Mouse (Mus musculus): Measurements from ENCODE around the gene Duox1. TPM values are rescaled to one million over a fixed set of nuclear protein-coding genes. Genes with fewer than 3 reads are reported as not detected.
"Not testable (repeated sequence)": the region's sequence is repeated elsewhere in the genome, so short reads cannot be mapped to it uniquely, and the experiment has no call there.

Duox1 gene
- polyA plus RNA-seq, 1 experiment from 2014 or later, result not detected

GRCm38 (mm10) chr2:122325361-122325760 is 9.9 kb downstream of the Duox1 start:
- no peak for ATAC-seq (ENCODE audit: low read depth)
- Histone ChIP-seq H3K9me3 (replicated peaks; ENCODE audit: control insufficient read depth, low read length) (no peaks in the 10 kb centered on the region), H3K4me3 (ENCODE audit: low read depth, low read length) (no peak overlapping the region), H3K4me2 (ENCODE audit: low read depth, low read length) (no peak overlapping the region), H3K27ac (ENCODE audit: low read length) (no peak overlapping the region), H3K4me1 (ENCODE audit: control insufficient read depth, low read depth, low read length) (no peaks in the 10 kb centered on the region), H3K36me3 (ENCODE audit: control insufficient read depth, insufficient read depth) (no peaks in the 10 kb centered on the region), H3K9ac (ENCODE audit: low read depth, low read length) (no peak overlapping the region), H3K27me3 (ENCODE audit: control insufficient read depth, insufficient read depth, low read depth, low read length) (no peaks in the 10 kb centered on the region)
- 58% methylated on average over 2 of the region's 2 CpGs for WGBS (ENCODE audit: insufficient replicate concordance)

DNA sequence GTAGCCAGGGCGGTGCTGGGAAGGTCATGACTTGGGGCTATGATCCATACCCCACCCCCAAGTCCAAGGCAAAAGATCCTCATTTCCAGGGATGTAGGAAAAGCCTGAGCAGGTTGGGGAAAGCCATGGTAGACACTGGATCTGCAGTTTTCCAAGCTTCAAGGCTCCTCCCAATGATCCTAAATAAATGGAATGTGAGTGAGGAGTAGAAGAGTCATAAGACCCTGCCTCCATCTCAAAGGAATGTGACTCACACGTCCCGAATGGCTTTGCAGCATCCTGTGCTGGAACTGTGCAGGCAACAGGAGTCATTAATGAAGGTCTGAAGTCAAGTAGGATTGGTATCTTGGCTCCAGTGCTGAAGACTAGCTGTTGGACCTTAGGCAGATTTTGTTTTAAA is 12.5 kb downstream of the Duox1 start:
- Histone ChIP-seq H3K36me3 (ENCODE audit: control insufficient read depth, insufficient read depth) (no peaks in the 10 kb centered on the region), H3K4me2 (ENCODE audit: low read depth, low read length) (no peak overlapping the region), H3K4me3 (ENCODE audit: low read depth, low read length) (no peak overlapping the region), H3K27ac (ENCODE audit: low read length) (no peak overlapping the region), H3K9me3 (replicated peaks; ENCODE audit: control insufficient read depth, low read length) (no peaks in the 10 kb centered on the region), H3K4me1 (ENCODE audit: control insufficient read depth, low read depth, low read length) (no peaks in the 10 kb centered on the region), H3K27me3 (ENCODE audit: control insufficient read depth, insufficient read depth, low read depth, low read length) (no peaks in the 10 kb centered on the region), H3K9ac (ENCODE audit: low read depth, low read length) (no peak overlapping the region)
- ATAC-seq (ENCODE audit: low read depth), result no peak
- WGBS (ENCODE audit: insufficient replicate concordance), result 44% methylated on average over 3 of the region's 3 CpGs

DNA sequence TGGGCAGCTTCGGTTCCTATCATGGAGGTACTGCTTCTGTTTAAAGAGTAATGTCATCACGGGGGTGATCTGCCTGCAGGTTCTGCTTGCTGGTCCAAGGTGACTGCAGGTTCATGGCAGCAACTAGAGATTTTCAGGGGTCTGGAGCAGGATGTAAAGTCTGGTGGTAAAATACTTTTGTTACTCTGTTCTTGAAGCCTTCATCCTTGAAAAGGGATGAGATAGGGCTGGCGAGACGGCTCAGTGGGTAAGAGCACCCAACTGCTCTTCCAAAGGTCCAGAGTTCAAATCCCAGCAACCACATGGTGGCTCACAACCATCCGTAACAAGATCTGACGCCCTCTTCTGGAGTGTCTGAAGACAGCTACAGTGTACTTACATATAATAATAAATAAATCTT is 14.8 kb downstream of the Duox1 start:
- H3K9ac ChIP-seq (ENCODE audit: low read depth, low read length); H3K36me3 ChIP-seq (ENCODE audit: control insufficient read depth, insufficient read depth); H3K4me3 ChIP-seq (ENCODE audit: low read depth, low read length); ATAC-seq (ENCODE audit: low read depth); H3K27me3 ChIP-seq (ENCODE audit: control insufficient read depth, insufficient read depth, low read depth, low read length); H3K27ac ChIP-seq (ENCODE audit: low read length); H3K4me1 ChIP-seq (ENCODE audit: control insufficient read depth, low read depth, low read length); H3K9me3 ChIP-seq (replicated peaks; ENCODE audit: control insufficient read depth, low read length); H3K4me2 ChIP-seq (ENCODE audit: low read depth, low read length): not testable (repeated sequence)
- WGBS (ENCODE audit: insufficient replicate concordance), result 51% methylated on average over 4 of the region's 6 CpGs

DNA sequence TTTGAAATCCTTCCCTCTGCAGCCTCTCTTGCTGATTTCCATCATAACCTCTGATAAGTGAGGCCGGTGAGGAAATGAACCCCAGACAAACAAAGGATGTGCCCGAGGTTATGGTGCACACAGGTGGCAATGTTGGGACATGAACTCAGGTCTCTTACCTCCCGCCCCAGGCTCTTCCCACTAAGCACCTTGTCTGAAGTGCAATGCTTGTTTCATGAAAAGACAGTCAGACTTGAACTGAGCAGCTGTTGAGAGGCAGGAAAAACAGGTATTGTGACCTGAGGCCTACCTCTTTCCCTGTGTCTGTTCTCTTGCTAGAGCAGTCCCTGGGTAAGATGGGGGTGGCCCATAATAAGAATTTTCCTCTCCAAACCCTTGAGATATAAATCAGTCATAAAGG is 16.8 kb downstream of the Duox1 start:
- no peak overlapping the region for H3K27ac ChIP-seq (ENCODE audit: low read length)
- H3K9me3 ChIP-seq (replicated peaks; ENCODE audit: control insufficient read depth, low read length), result no peaks in the 10 kb centered on the region
- WGBS (ENCODE audit: insufficient replicate concordance), result 63% methylated on average over 3 of the region's 3 CpGs
- ATAC-seq (ENCODE audit: low read depth), result no peak
- H3K4me3 ChIP-seq (ENCODE audit: low read depth, low read length), result no peak overlapping the region
- peaks cover 2% of the 10 kb centered on the region; the same call in 1 of the 2 replicates for H3K27me3 ChIP-seq (ENCODE audit: control insufficient read depth, insufficient read depth, low read depth, low read length)
- H3K9ac ChIP-seq (ENCODE audit: low read depth, low read length), result no peak overlapping the region
- H3K36me3 ChIP-seq (ENCODE audit: control insufficient read depth, insufficient read depth), result no peaks in the 10 kb centered on the region
- no peaks in the 10 kb centered on the region for H3K4me1 ChIP-seq (ENCODE audit: control insufficient read depth, low read depth, low read length)
- no peak overlapping the region for H3K4me2 ChIP-seq (ENCODE audit: low read depth, low read length)

GRCm38 (mm10) chr2:122334170-122334569 is 18.7 kb downstream of the Duox1 start:
- Histone ChIP-seq H3K4me2 (ENCODE audit: low read depth, low read length) (no peak overlapping the region), H3K27ac (ENCODE audit: low read length) (no peak overlapping the region), H3K4me1 (ENCODE audit: control insufficient read depth, low read depth, low read length) (no peaks in the 10 kb centered on the region), H3K27me3 (ENCODE audit: control insufficient read depth, insufficient read depth, low read depth, low read length) (peaks cover 5% of the 10 kb centered on the region), H3K4me3 (ENCODE audit: low read depth, low read length) (no peak overlapping the region), H3K9ac (ENCODE audit: low read depth, low read length) (no peak overlapping the region), H3K36me3 (ENCODE audit: control insufficient read depth, insufficient read depth) (no peaks in the 10 kb centered on the region), H3K9me3 (replicated peaks; ENCODE audit: control insufficient read depth, low read length) (no peaks in the 10 kb centered on the region)
- 49% methylated on average over 3 of the region's 3 CpGs for WGBS (ENCODE audit: insufficient replicate concordance)
- ATAC-seq (ENCODE audit: low read depth), result no peak

- Histone ChIP-seq H3K4me1 (ENCODE audit: control insufficient read depth, low read depth, low read length) (no peaks in the 10 kb centered on the region), H3K4me3 (ENCODE audit: low read depth, low read length) (no peak overlapping the region), H3K9me3 (replicated peaks; ENCODE audit: control insufficient read depth, low read length) (no peaks in the 10 kb centered on the region), H3K4me2 (ENCODE audit: low read depth, low read length) (no peak overlapping the region), H3K27me3 (ENCODE audit: control insufficient read depth, insufficient read depth, low read depth, low read length) (peaks cover 5% of the 10 kb centered on the region), H3K27ac (ENCODE audit: low read length) (no peak overlapping the region), H3K9ac (ENCODE audit: low read depth, low read length) (no peak overlapping the region), H3K36me3 (ENCODE audit: control insufficient read depth, insufficient read depth) (no peaks in the 10 kb centered on the region)
- WGBS (ENCODE audit: insufficient replicate concordance), result 56% methylated on average over 21 of the region's 21 CpGs
- no peak for ATAC-seq (ENCODE audit: low read depth)
Observed at GRCm38 (mm10) chr2:122337291-122337690, 21.8 kb downstream of the Duox1 start.

GRCm38 (mm10) chr2:122345106-122345893 is 29.8 kb downstream of the Duox1 start:
- no peak overlapping the region for H3K9ac ChIP-seq (ENCODE audit: low read depth, low read length)
- no peaks in the 10 kb centered on the region for H3K9me3 ChIP-seq (replicated peaks; ENCODE audit: control insufficient read depth, low read length)
- WGBS (ENCODE audit: insufficient replicate concordance), result 62% methylated on average over 6 of the region's 6 CpGs
- H3K4me3 ChIP-seq (ENCODE audit: low read depth, low read length), result no peak overlapping the region
- H3K27ac ChIP-seq (ENCODE audit: low read length), result no peak overlapping the region
- no peaks in the 10 kb centered on the region for H3K27me3 ChIP-seq (ENCODE audit: control insufficient read depth, insufficient read depth, low read depth, low read length)
- peaks cover 21% of the 10 kb centered on the region for H3K4me1 ChIP-seq (ENCODE audit: control insufficient read depth, low read depth, low read length)
- ATAC-seq (ENCODE audit: low read depth), result no peak
- H3K4me2 ChIP-seq (ENCODE audit: low read depth, low read length), result no peak overlapping the region
- no peaks in the 10 kb centered on the region for H3K36me3 ChIP-seq (ENCODE audit: control insufficient read depth, insufficient read depth)

- H3K9me3 ChIP-seq (replicated peaks; ENCODE audit: control insufficient read depth, low read length); H3K4me2 ChIP-seq (ENCODE audit: low read depth, low read length); H3K4me3 ChIP-seq (ENCODE audit: low read depth, low read length); H3K36me3 ChIP-seq (ENCODE audit: control insufficient read depth, insufficient read depth); H3K27me3 ChIP-seq (ENCODE audit: control insufficient read depth, insufficient read depth, low read depth, low read length); H3K27ac ChIP-seq (ENCODE audit: low read length); H3K9ac ChIP-seq (ENCODE audit: low read depth, low read length); ATAC-seq (ENCODE audit: low read depth): not testable (repeated sequence)
- 70% methylated on average over 6 of the region's 6 CpGs for WGBS (ENCODE audit: insufficient replicate concordance)
- peaks cover 22% of the 10 kb centered on the region for H3K4me1 ChIP-seq (ENCODE audit: control insufficient read depth, low read depth, low read length)
Observed at GRCm38 (mm10) chr2:122346164-122346563, 30.7 kb downstream of the Duox1 start.

DNA sequence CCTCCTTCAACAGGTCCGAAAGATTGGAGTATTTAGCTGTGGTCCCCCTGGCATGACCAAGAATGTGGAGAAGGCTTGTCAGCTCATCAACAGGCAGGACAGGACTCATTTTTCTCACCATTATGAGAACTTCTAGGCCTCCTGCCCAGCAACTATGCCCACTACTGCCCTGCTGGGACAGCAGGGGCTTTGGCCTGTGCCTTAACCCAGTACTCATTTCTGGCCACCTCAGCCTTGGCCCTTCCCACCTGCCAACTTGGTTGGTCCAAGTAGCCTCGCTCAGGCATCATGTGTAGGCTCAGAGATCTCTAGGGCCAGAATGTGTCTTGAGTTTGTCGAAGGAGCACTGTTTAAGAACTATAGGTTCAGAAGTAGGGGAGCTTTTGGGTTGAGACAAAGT is 31.8 kb downstream of the Duox1 start:
- Histone ChIP-seq H3K36me3 (ENCODE audit: control insufficient read depth, insufficient read depth) (no peaks in the 10 kb centered on the region), H3K4me2 (ENCODE audit: low read depth, low read length) (no peak overlapping the region), H3K27ac (ENCODE audit: low read length) (no peak overlapping the region), H3K4me3 (ENCODE audit: low read depth, low read length) (no peak overlapping the region), H3K9ac (ENCODE audit: low read depth, low read length) (no peak overlapping the region), H3K27me3 (ENCODE audit: control insufficient read depth, insufficient read depth, low read depth, low read length) (no peaks in the 10 kb centered on the region), H3K4me1 (ENCODE audit: control insufficient read depth, low read depth, low read length) (peaks cover 22% of the 10 kb centered on the region), H3K9me3 (replicated peaks; ENCODE audit: control insufficient read depth, low read length) (no peaks in the 10 kb centered on the region)
- 70% methylated on average over 3 of the region's 3 CpGs for WGBS (ENCODE audit: insufficient replicate concordance)
- ATAC-seq (ENCODE audit: low read depth), result no peak
